29 mouse cellular contexts compared by ENCODE assay signal in the genomic region with DNA sequence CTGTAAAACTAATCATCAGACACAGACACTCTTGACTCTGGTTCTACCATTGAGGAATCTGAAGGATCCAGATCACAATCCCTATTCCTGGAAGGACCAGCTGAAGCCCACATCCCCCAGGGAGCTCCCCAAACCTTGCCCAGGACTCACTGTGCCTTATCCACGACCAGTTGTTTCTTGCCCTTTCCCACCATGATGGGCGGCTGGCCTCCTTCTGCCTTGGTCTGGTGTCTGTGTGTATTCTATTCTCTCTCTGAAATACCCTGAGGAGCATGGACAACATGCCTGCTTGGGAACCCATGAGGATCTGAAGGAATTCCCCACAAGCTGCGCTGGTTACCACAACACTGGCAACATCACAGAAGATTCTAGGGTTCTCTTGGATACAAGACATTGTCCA. TPM values are rescaled to one million over a fixed set of nuclear protein-coding genes. Genes with fewer than 3 reads are reported as not detected.
"Had no signal": no experiment of that assay in that cellular context is flagged by ENCODE, and none has a peak within 500 bp of the region (broad histone marks: within the 10 kb centered on the region; RNA-seq: fewer than 3 reads in every experiment).

A gene (minus strand): TSS at position 330 of the 400 bp plus-strand sequence.

RNA-seq across cellular contexts. Expression of the gene that starts here (rescaled TPM):
- polyA plus RNA-seq: limb, embryonic 11.5 days; limb, embryonic 12.5 days; limb, embryonic 13.5 days; limb, embryonic 14.5 days; limb, embryonic 15.5 days; liver, adult 2 months; liver, embryonic 11.5 days; liver, embryonic 12.5 days; liver, embryonic 13.5 days; liver, embryonic 14.5 days; liver, embryonic 15.5 days; liver, embryonic 16.5 days; liver, postnatal 0 days; lung, adult 2 months; lung, embryonic 14.5 days; lung, embryonic 15.5 days; lung, embryonic 16.5 days; lung, postnatal 0 days; macrophage; midbrain, embryonic 10.5 days; midbrain, embryonic 11.5 days; midbrain, embryonic 12.5 days; midbrain, embryonic 13.5 days; midbrain, embryonic 14.5 days; midbrain, embryonic 15.5 days; midbrain, embryonic 16.5 days; midbrain, postnatal 0 days; myocyte; neural tube, embryonic 11.5 days had no signal
